In genomic region chr6:93586871-93587270, GRCm38 (mm10) we compare ENCODE assay signal across 19 mouse cellular contexts.
DNase-seq lines count a peak whose midpoint lies in the region; ATAC-seq and TF ChIP-seq lines count a peak whose summit lies in the region.
"Had no signal": no experiment of that assay in that cellular context is flagged by ENCODE, and none has a peak within 500 bp of the region (broad histone marks: within the 10 kb centered on the region; RNA-seq: fewer than 3 reads in every experiment).

No protein-coding gene starts in this region.

- no peaks in the 10 kb centered on the region for H3K9me3 ChIP-seq in lung, embryonic 14.5 days (ENCODE audit: low read depth, low read length)
- H3K9me3 ChIP-seq: forebrain, embryonic 12.5 days; heart, embryonic 13.5 days; hindbrain, embryonic 15.5 days; midbrain, embryonic 10.5 days had no signal

- no peak for TF ChIP-seq CTCF in lung, embryonic 14.5 days (IDR thresholded peaks at IDR 0.05; ENCODE audit: low read depth)
- no peak for TF ChIP-seq CTCF in lung, adult 2 months (IDR thresholded peaks at IDR 0.05; ENCODE audit: insufficient read depth, low read length)

- no peaks in the 10 kb centered on the region for H3K27me3 ChIP-seq in lung, embryonic 14.5 days (ENCODE audit: insufficient read depth, low read length)
- H3K27me3 ChIP-seq: forebrain, embryonic 12.5 days; heart, embryonic 13.5 days; hindbrain, embryonic 15.5 days had no signal

- no peaks in the 10 kb centered on the region for H3K36me3 ChIP-seq in lung, embryonic 14.5 days (ENCODE audit: insufficient read depth)
- H3K36me3 ChIP-seq: forebrain, embryonic 12.5 days; heart, embryonic 13.5 days; hindbrain, embryonic 15.5 days; midbrain, embryonic 10.5 days had no signal

- no peak overlapping the region for H3K9ac ChIP-seq in lung, embryonic 14.5 days
- H3K9ac ChIP-seq: forebrain, embryonic 12.5 days; heart, embryonic 13.5 days; hindbrain, embryonic 15.5 days; liver, embryonic 14.5 days had no signal

- ATAC-seq in lung, embryonic 14.5 days (ENCODE audit: insufficient read depth) = no peak
- ATAC-seq: intestine, postnatal 0 days had no signal

- DNase-seq in kidney, adult 9 months = peak; percentile 16
- DNase-seq in kidney, adult 11 months = no peak
- DNase-seq in lung, embryonic 14.5 days = peak; percentile 61
- DNase-seq in lung, adult 2 months = no peak
- DNase-seq in kidney, postnatal 4 days = peak; percentile 5 to 15
- DNase-seq in lung, postnatal 4 days = peak; percentile 8 to 28
- no peak for DNase-seq in layer of hippocampus, postnatal 10 days (ENCODE audit: low spot score in 2 of 2)
- no peak for DNase-seq in testis, postnatal 10 days (ENCODE audit: low spot score)
- DNase-seq: cerebellum, postnatal 14 days; heart, postnatal 36 days; retina, postnatal 1 day had no signal

- no peak overlapping the region for H3K27ac ChIP-seq in lung, embryonic 14.5 days (ENCODE audit: low read depth)
- H3K27ac ChIP-seq: forebrain, embryonic 12.5 days; heart, embryonic 13.5 days; hindbrain, embryonic 15.5 days; left cerebral cortex, adult 2 months; liver, embryonic 14.5 days; macrophage; midbrain, embryonic 10.5 days had no signal

- H3K4me2 ChIP-seq in lung, embryonic 14.5 days = no peak overlapping the region
- H3K4me2 ChIP-seq: forebrain, embryonic 12.5 days; heart, embryonic 13.5 days; hindbrain, embryonic 15.5 days had no signal

- WGBS in lung, embryonic 14.5 days = 69% methylated on average over 2 of the region's 2 CpGs
- WGBS in lung, adult 2 months = 77% methylated on average over 2 of the region's 2 CpGs

- no peak for TF ChIP-seq POLR2A in lung, adult 2 months (IDR thresholded peaks at IDR 0.05; ENCODE audit: borderline replicate concordance, extremely low read depth, low read depth, low read length)

- no peak overlapping the region for H3K4me3 ChIP-seq in lung, embryonic 14.5 days (ENCODE audit: low read depth, low read length)
- no peak overlapping the region for H3K4me3 ChIP-seq in lung, adult 2 months (replicated peaks; ENCODE audit: extremely low read depth, low read depth, low read length)
- H3K4me3 ChIP-seq: forebrain, embryonic 12.5 days; heart, embryonic 13.5 days; hindbrain, embryonic 15.5 days; left cerebral cortex, adult 2 months; midbrain, embryonic 10.5 days had no signal

- H3K4me1 ChIP-seq in lung, embryonic 14.5 days (ENCODE audit: insufficient read depth) = no peaks in the 10 kb centered on the region
- no peaks in the 10 kb centered on the region for H3K4me1 ChIP-seq in lung, adult 2 months (ENCODE audit: control insufficient read depth, insufficient read depth, low read length)
- H3K4me1 ChIP-seq: forebrain, embryonic 12.5 days; heart, embryonic 13.5 days; hindbrain, embryonic 15.5 days had no signal

Comparison
In these comparisons a context has a peak if more than half of its experiments do, and no peak if none do; other contexts are left out.
1. DNase-seq: peak in kidney, adult 9 months (single experiment), lung, embryonic 14.5 days (single experiment), kidney, postnatal 4 days (2 of 2) and lung, postnatal 4 days (2 of 2); none in kidney, adult 11 months (single experiment), lung, adult 2 months (single experiment), layer of hippocampus, postnatal 10 days (0 of 2) and testis, postnatal 10 days (single experiment).